Mouse (Mus musculus) liver, adult (tissue): ENCODE data around the gene Tctn3.

Experiments used
- GATA4 ChIP-seq: IDR thresholded peaks from 2 replicates; pipeline ENCODE4 v1.6.1; 2014; ENCODE audit warnings: mild to moderate bottlenecking, low read length; ENCODE audit not compliant: insufficient replicate concordance

Tctn3 gene

GRCm38 (mm10) chr19:40588293-40588654 lies 23.8 kb downstream of the Tctn3 start, which contains the start of gene Aldh18a1:
Gene Aldh18a1, minus strand, starts transcription at chr19:40588463.
- TF ChIP-seq GATA4, result no peak

GRCm38 (mm10) chr19:40587491-40588292 lies 24.3 kb downstream of the Tctn3 start:
- TF ChIP-seq GATA4, result no peak

- TF ChIP-seq GATA4, result no peak
Observed at GRCm38 (mm10) chr19:40586908-40587307, 25.1 kb downstream of the Tctn3 start.

DNA sequence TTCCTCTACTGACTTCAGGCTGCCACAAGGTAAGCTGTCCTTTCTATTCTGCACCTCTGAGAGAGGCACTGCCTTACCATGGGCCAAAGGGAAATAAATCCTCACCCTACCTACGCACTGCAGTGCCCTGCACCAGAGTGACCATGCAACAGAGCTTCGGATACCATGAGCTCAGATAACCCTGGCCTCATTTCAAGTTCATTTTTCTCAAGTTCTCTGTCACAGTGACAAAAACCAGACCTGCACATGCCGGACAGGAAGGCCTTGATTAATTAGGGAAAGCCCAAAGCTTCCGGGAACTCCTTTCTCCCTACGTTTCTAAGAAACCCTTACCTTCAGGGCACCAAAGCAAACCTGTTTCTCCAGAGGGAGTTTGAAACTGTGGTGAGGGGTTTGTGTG lies 30.4 kb downstream of the Tctn3 start:
- no peak for TF ChIP-seq GATA4

- peak; percentile 46; the same call in 1 of the 2 replicates for TF ChIP-seq GATA4
Observed at GRCm38 (mm10) chr19:40580902-40581301, 31.1 kb downstream of the Tctn3 start.

GRCm38 (mm10) chr19:40575438-40575837 lies 36.6 kb downstream of the Tctn3 start:
- TF ChIP-seq GATA4, result no peak

DNA sequence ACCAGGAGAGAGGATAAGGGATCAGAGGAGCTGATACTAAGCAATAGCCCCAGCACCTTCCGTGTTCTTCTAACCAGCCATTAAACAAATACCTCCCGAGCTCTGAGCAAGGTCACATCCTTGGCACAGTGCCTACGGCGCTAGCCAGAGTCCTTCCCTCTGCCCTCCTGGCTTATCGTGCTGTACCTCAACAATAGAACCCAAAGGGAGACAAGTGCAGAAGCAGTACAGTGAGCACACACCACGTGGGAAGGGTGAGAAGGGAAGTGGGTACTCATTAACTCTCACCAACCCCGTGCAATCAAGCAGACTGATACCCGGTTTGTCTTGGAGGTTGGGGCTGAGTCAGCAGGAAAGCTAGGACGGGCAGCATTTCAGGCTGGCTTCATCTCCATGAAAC lies 41.3 kb downstream of the Tctn3 start:
- no peak for TF ChIP-seq GATA4

DNA sequence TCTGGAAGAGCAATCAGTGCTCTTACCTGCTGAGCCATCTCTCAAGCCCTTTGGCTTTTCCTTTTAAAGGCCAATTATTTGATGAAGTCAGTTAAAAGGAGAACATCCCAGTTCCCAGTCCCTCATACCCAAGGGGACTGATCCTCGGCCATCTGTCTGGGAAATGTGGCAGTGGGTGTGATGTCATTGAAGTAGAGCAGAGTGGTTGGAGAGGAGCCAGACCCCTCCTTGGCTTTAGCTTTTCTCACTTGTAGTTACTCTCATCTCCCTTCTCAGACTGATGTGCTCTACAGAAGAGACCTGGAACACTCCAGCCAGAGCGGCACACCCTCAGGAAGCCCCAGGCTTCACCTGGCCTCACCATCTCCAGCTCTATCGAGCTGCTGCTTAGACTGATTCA lies 44.4 kb downstream of the Tctn3 start:
- no peak for TF ChIP-seq GATA4

DNA sequence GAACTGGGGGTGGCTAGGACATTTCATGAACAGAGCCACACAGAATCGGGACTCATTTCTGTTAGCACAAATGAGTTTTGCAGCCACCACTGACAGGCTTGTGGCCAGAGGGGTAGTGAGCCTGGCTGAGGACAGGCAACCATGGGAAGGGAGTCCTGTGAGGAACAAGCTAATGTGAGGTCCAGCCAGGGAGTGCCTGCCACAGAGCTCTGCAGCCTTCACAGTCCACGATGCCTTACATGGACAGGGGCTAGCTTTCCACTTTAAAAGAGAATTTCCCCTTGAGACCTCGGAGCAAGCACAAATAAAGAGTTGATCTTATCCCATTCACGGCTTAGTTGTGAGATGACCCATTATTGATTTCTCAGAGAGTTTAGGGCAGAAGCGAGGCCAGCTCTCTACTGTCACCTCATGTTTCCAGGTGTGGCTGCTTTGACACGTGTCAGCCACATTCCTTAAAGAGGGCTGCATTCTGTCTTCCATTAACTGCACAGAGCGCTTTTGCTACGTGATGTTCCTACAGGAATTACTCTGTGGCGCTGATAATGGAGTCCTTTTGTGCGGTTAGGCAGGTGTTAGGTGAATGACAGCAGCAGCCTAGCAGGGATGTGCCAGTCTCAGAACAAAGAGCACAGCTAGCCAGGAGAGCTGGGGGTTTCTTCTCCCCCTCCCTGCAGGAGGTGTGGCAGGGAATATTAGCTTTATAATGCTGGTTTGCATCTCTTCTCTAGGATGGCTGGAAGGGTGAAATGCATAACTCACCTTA lies 48.0 kb downstream of the Tctn3 start:
- TF ChIP-seq GATA4, result no peak

DNA sequence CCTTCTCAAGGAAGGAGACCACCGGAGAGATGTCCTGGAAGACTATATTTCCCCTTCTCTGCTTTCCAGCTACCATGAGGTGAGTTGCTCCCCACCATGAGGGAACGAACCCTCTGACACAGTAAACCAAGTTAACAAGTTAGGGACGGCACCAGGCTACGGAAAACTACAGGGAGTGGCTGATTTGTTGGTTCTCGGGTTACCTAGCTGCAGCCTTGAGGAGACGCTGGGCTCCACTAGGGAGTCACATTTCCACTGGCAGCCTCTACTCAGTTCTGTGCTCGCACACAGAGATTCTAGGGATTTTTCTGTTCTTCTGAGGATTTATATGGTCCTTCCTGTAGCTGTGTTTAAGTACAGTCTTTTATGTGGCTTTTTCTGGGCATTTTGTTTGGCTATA lies 56.0 kb downstream of the Tctn3 start:
- TF ChIP-seq GATA4, result no peak

DNA sequence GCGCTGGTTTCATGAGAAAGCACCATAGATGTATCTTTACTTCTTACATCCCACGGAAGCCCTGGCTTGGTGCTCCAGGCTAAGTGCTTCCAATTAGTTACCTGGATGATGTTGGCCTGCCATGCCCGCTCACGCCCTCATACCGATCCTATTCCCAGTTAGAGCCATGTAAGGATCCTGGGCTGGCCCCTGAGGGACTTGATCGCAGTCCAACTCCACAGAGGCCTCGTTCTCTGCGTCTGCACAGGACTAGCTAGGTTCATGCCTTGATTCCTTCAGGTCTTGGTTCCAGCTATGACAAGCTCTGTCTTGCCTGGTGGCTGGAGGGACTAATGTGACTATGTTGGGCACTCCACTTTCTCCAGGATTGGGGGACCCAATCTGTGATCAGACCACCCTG lies 56.9 kb downstream of the Tctn3 start:
- TF ChIP-seq GATA4, result no peak

DNA sequence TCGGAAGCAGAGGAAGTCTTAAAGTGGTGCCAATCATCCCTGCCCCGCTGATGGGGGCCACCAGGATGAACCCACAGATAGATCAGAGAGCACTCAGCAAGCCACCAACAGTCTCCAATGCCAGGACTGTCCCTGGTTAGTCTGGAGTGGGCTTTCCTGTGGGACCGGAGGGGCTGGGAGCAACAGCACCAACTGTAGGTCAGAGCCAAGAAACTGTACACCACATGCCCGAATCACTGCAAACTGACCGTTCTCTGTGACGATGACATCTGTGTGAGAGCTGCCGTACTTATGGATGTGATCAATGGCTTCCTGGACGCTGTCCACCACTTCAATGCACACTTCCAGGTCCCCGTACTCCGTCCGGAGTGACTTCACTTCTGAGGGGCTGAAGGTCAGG lies 57.7 kb downstream of the Tctn3 start:
- TF ChIP-seq GATA4, result no peak

DNA sequence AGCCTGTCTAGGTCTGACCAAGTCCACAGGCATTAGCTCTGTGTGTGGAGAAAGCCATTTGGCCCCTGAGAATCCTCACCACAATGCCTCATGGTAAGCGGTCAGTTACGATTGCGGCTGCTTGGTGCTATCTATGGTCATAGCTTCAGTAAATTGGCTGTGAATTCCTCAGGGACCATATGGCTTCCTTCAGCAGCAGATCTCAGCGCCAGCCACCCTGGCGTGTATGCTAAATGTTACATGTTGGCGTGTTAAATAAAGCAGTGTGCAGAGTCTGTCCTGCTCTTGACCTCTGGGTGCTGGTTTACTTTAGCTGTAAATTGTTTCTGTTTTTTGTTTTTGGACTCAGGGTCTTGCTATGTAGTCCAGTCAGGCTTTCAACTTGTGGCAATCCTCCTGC lies 58.2 kb downstream of the Tctn3 start:
- no peak for TF ChIP-seq GATA4

DNA sequence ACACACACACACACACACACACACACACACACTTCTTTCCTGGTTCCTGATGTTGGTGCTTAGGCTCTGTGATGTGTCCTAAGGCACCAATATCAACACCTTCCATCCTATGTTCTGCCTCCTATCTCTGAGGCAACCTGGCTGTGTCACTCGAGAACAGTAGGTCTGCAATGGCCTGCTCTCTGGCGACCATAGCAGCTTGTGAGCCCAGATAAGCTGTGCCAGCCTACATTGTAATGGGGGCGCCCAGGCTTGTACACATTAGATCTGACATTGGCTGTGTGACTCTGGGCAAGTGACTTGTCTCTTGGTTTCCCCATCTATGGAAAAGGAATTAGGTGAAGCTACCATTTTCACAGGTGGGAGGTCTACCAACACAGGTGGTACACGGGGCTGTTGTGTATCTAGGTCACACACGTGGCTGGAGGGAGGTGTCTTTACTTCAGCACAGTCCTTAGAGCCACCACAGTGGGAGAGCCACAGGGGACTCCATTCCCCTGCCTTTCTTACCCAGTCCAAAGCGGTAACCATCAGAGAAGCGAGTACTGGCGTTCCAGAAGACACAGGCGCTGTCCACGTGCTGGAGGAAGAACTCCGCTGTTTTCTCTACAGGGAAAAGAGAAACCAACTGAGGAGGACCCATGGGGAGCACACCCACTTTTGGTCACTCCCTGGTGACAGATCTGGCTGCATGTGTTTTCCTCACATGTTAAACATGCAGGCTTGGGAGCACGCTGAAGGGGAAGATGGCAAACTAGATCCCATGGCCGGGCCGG lies 58.8 kb downstream of the Tctn3 start:
- no peak for TF ChIP-seq GATA4

- no peak for TF ChIP-seq GATA4
Observed at GRCm38 (mm10) chr19:40549516-40550135, 62.4 kb downstream of the Tctn3 start.
